Mouse (Mus musculus) brain, adult 2 months (tissue): ENCODE measurements around the gene Schip1.

Experiments
- DNase-seq: peaks from one replicate; pipeline ENCODE4 v3.0.0; 2011; ENCODE audit warnings: low read depth, low spot score

The Schip1 gene

GRCm38 (mm10) chr3:68470061-68470460 is 405.5 kb downstream of the Schip1 start:
- no peak for DNase-seq

GRCm38 (mm10) chr3:68470622-68471021 is 406.0 kb downstream of the Schip1 start:
- DNase-seq: no peak

- DNase-seq: no peak
Observed at GRCm38 (mm10) chr3:68476336-68476735, 411.7 kb downstream of the Schip1 start.

- no peak for DNase-seq
Observed at GRCm38 (mm10) chr3:68477478-68477877, 412.9 kb downstream of the Schip1 start.

- DNase-seq: peak; percentile 73
Observed at GRCm38 (mm10) chr3:68479266-68479665, 414.7 kb downstream of the Schip1 start.

- no peak for DNase-seq
Observed at GRCm38 (mm10) chr3:68483517-68483916, 418.9 kb downstream of the Schip1 start.

GRCm38 (mm10) chr3:68484021-68484420 is 419.4 kb downstream of the Schip1 start:
- DNase-seq: no peak

GRCm38 (mm10) chr3:68484561-68484960 is 420.0 kb downstream of the Schip1 start:
- no peak for DNase-seq

- DNase-seq: peak; percentile 90
Observed at GRCm38 (mm10) chr3:68487621-68488020, 423.0 kb downstream of the Schip1 start.

- DNase-seq: no peak
Observed at GRCm38 (mm10) chr3:68488316-68488715, 423.7 kb downstream of the Schip1 start.

- DNase-seq: no peak
Observed at GRCm38 (mm10) chr3:68491516-68491915, 426.9 kb downstream of the Schip1 start.

GRCm38 (mm10) chr3:68492066-68492465 is 427.5 kb downstream of the Schip1 start:
- no peak for DNase-seq

- no peak for DNase-seq
Observed at GRCm38 (mm10) chr3:68492513-68492912, 427.9 kb downstream of the Schip1 start.

- peak; percentile 44 for DNase-seq
Observed at GRCm38 (mm10) chr3:68493170-68493585, 428.6 kb downstream of the Schip1 start.

- peak; percentile 87 for DNase-seq
Observed at GRCm38 (mm10) chr3:68493586-68494295, 429.1 kb downstream of the Schip1 start.

GRCm38 (mm10) chr3:68494296-68495095 is 429.9 kb downstream of the Schip1 start:
- peak; percentile 35 for DNase-seq

GRCm38 (mm10) chr3:68495096-68495735 is 430.6 kb downstream of the Schip1 start:
- DNase-seq: peak; percentile 81

GRCm38 (mm10) chr3:68495736-68496242 is 431.2 kb downstream of the Schip1 start:
- peak; percentile 71 for DNase-seq

- no peak for DNase-seq
Observed at GRCm38 (mm10) chr3:68496513-68496912, 431.9 kb downstream of the Schip1 start.

GRCm38 (mm10) chr3:68499532-68500152 is 435.0 kb downstream of the Schip1 start:
- DNase-seq: no peak

GRCm38 (mm10) chr3:68504838-68505237 is 440.2 kb downstream of the Schip1 start:
- DNase-seq: peak; percentile 49
